Mouse (Mus musculus): ENCODE measurements at regions not wholly inside any gene's neighbourhood (a gene's known extent, or its start where the extent isn't known, plus 50 kb on each side); places are given as distances from the start of the nearest gene placed in this dataset.

- in situ Hi-C loops (cut with MboI, MseI) = no loop called here
These were observed 330.6 kb upstream of the Mki67 start for GRCm38 (mm10) chr7:136046645-136047363.

GRCm38 (mm10) chr7:136047364-136047945 lies 331.3 kb upstream of the Mki67 start:
- in situ Hi-C loops (cut with MboI, MseI) = no loop called here

- in situ Hi-C loops (cut with MboI, MseI) = no loop called here
These were observed 332.9 kb upstream of the Mki67 start for GRCm38 (mm10) chr7:136048925-136049586.

- in situ Hi-C loops (cut with MboI, MseI) = no loop called here
These were observed 333.4 kb upstream of the Mki67 start for GRCm38 (mm10) chr7:136049587-136049930.

GRCm38 (mm10) chr7:136050116-136050515 lies 334.0 kb upstream of the Mki67 start:
- in situ Hi-C loops (cut with MboI, MseI) = no loop called here

GRCm38 (mm10) chr7:136056876-136057484 lies 340.8 kb upstream of the Mki67 start:
- in situ Hi-C loops (cut with MboI, MseI) = no loop called here

- in situ Hi-C loops (cut with MboI, MseI) = no loop called here
These were observed 342.2 kb upstream of the Mki67 start for GRCm38 (mm10) chr7:136058319-136058718.

- in situ Hi-C loops (cut with MboI, MseI) = no loop called here
These were observed 342.9 kb upstream of the Mki67 start for GRCm38 (mm10) chr7:136058751-136059681.

GRCm38 (mm10) chr7:136059896-136060295 lies 343.7 kb upstream of the Mki67 start:
- in situ Hi-C loops (cut with MboI, MseI) = no loop called here

GRCm38 (mm10) chr7:136060339-136061073 lies 344.3 kb upstream of the Mki67 start:
- in situ Hi-C loops (cut with MboI, MseI) = no loop called here

- in situ Hi-C loops (cut with MboI, MseI) = no loop called here
These were observed 346.5 kb upstream of the Mki67 start for GRCm38 (mm10) chr7:136062658-136063057.

GRCm38 (mm10) chr7:136065038-136065678 lies 349.0 kb upstream of the Mki67 start:
- in situ Hi-C loops (cut with MboI, MseI) = no loop called here

GRCm38 (mm10) chr7:136065679-136066055 lies 349.5 kb upstream of the Mki67 start:
- in situ Hi-C loops (cut with MboI, MseI) = no loop called here

- in situ Hi-C loops (cut with MboI, MseI) = no loop called here
These were observed 354.7 kb upstream of the Mki67 start for GRCm38 (mm10) chr7:136070881-136071280.

- in situ Hi-C loops (cut with MboI, MseI) = no loop called here
These were observed 355.2 kb upstream of the Mki67 start for GRCm38 (mm10) chr7:136071331-136071730.

GRCm38 (mm10) chr7:136073265-136073799 lies 357.2 kb upstream of the Mki67 start:
- in situ Hi-C loops (cut with MboI, MseI) = no loop called here

- in situ Hi-C loops (cut with MboI, MseI) = no loop called here
These were observed 357.9 kb upstream of the Mki67 start for GRCm38 (mm10) chr7:136074043-136074442.

- in situ Hi-C loops (cut with MboI, MseI) = no loop called here
These were observed 365.5 kb upstream of the Mki67 start for GRCm38 (mm10) chr7:136081534-136082252.

- in situ Hi-C loops (cut with MboI, MseI) = no loop called here
These were observed 366.2 kb upstream of the Mki67 start for GRCm38 (mm10) chr7:136082253-136082867.
